Mouse (Mus musculus) hindbrain, postnatal 0 days (tissue): ENCODE measurements around the gene Sec14l2. TPM values are rescaled to one million over a fixed set of nuclear protein-coding genes. Genes with fewer than 3 reads are reported as not detected.

ENCODE experiments used
- ATAC-seq: fragments of 200-750 bp; cut with Nextera tagmentation; 2 replicates; pipeline ENCODE4 v1.8.0; 2017; ENCODE audit warnings: mild to moderate bottlenecking, moderate TSS enrichment, moderate library complexity
- DNase-seq: peaks from one replicate; pipeline ENCODE4 v3.0.0-alpha.2; 2015; ENCODE audit warnings: low spot score
- H3K27ac ChIP-seq: fragments of 300-500 bp; sonication (generic); 2 replicates; pipeline ENCODE4 v1.5.1; 2014; ENCODE audit warnings: mild to moderate bottlenecking
- H3K27me3 ChIP-seq: fragments of 300-500 bp; sonication (generic); 2 replicates; pipeline ENCODE4 v1.6.1; 2014; ENCODE audit warnings: low read length, mixed read lengths; ENCODE audit not compliant: insufficient read depth
- H3K36me3 ChIP-seq: fragments of 300-500 bp; sonication (generic); 2 replicates; pipeline ENCODE4 v1.6.1; 2014; ENCODE audit warnings: low read length, mixed read lengths; ENCODE audit not compliant: insufficient read depth
- H3K4me1 ChIP-seq: fragments of 300-500 bp; sonication (generic); 2 replicates; pipeline ENCODE4 v1.6.1; 2014; ENCODE audit warnings: antibody characterized with exemption, low read length, mixed read lengths; ENCODE audit not compliant: insufficient read depth
- H3K4me2 ChIP-seq: fragments of 300-500 bp; sonication (generic); 2 replicates; pipeline ENCODE4 v1.6.1; 2014; ENCODE audit warnings: low read depth, mild to moderate bottlenecking, low read length, moderate library complexity, mixed read lengths
- H3K4me3 ChIP-seq: fragments of 300-500 bp; sonication (generic); 2 replicates; pipeline ENCODE4 v1.5.1; 2014; ENCODE audit warnings: low read length
- H3K9ac ChIP-seq: fragments of 300-500 bp; sonication (generic); replicated peaks from 2 replicates; pipeline ENCODE4 v1.6.1; 2014; ENCODE audit warnings: mild to moderate bottlenecking, low read length, moderate library complexity, mixed read lengths
- H3K9me3 ChIP-seq: fragments of 300-500 bp; sonication (generic); 2 replicates; pipeline ENCODE4 v1.6.1; 2016; ENCODE audit warnings: low read length, mixed read lengths
- CTCF ChIP-seq: IDR thresholded peaks from 2 replicates; pipeline ENCODE4 v1.5.1; 2016; ENCODE audit warnings: antibody characterized with exemption, control low read depth, low read depth
- WGBS: fragments of 180-500 bp; shearing (Covaris S2); extraction: QIAGEN DNeasy Blood & Tissue Kit; methylation state at CpG from one replicate; pipeline ENCODE4 v1.1.7; 2014; 5-methylcytosine and 5-hydroxymethylcytosine counted together
- polyA plus RNA-seq: library from polyadenylated mRNA; unstranded; fragments of >200 nt; fragmentation: Nextera tagmentation; extraction: Ambion mirVana; gene quantifications from 2 replicates; pipeline ENCODE4 v1.2.1, GENCODE M21; 2015
- total RNA-seq: library from RNA; depleted of rRNA; stranded (reverse); fragments of >200 nt; gene quantifications from 2 replicates; pipeline ENCODE4 v1.2.3, GENCODE M21; 2014

Sec14l2 gene
- total and polyA plus RNA-seq, 2 experiments from 2014 or later, result 8.1 to 13.4 TPM

- peak overlapping the region; percentile 72 for H3K4me2 ChIP-seq
- no peaks in the 10 kb centered on the region for H3K27me3 ChIP-seq
- WGBS, result 3% methylated on average over 45 of the region's 45 CpGs
- H3K9me3 ChIP-seq, result no peaks in the 10 kb centered on the region
- peak overlapping the region; percentile 92 for H3K27ac ChIP-seq
- H3K4me3 ChIP-seq, result peak overlapping the region; percentile 41
- peaks cover 14% of the 10 kb centered on the region; the same call in 1 of the 2 replicates for H3K4me1 ChIP-seq
- no peak for TF ChIP-seq CTCF
- H3K9ac ChIP-seq, result peak overlapping the region; percentile 70
- peak; percentile 100 for DNase-seq
- ATAC-seq, result peak; percentile 96
- H3K36me3 ChIP-seq, result peaks cover 4% of the 10 kb centered on the region; the same call in 1 of the 2 replicates
These were observed 26.9 kb downstream of the Sec14l2 start for GRCm38 (mm10) chr11:4096054-4096984.

GRCm38 (mm10) chr11:4095171-4096053, 27.8 kb downstream of the Sec14l2 start, which contains the start of gene Mtfp1:
Gene Mtfp1, minus strand, starts transcription at chr11:4095445.
- Histone ChIP-seq H3K9ac (peak within 1 kb of the TSS; percentile 37), H3K4me1 (peaks cover 14% of the 10 kb centered on the region; the same call in 1 of the 2 replicates), H3K4me2 (peak within 1 kb of the TSS; percentile 72), H3K27me3 (no peaks in the 10 kb centered on the region), H3K9me3 (no peaks in the 10 kb centered on the region), H3K27ac (peak within 1 kb of the TSS; percentile 62), H3K4me3 (peak within 1 kb of the TSS; percentile 44), H3K36me3 (peaks cover 9% of the 10 kb centered on the region; the same call in 1 of the 2 replicates)
- ATAC-seq (no peak), DNase-seq (peak; percentile 80)
- 7% methylated on average over 34 of the region's 34 CpGs for WGBS
- TF ChIP-seq CTCF, result no peak; the same call in 1 of the 2 replicates

GRCm38 (mm10) chr11:4094378-4095170, 28.6 kb downstream of the Sec14l2 start:
- TF ChIP-seq CTCF, result peak; percentile 86
- ATAC-seq (no peak), DNase-seq (peak; percentile 71)
- H3K4me3 ChIP-seq, result peak overlapping the region; percentile 44
- H3K27me3 ChIP-seq, result no peaks in the 10 kb centered on the region
- peak overlapping the region; percentile 72 for H3K4me2 ChIP-seq
- H3K4me1 ChIP-seq, result peaks cover 14% of the 10 kb centered on the region; the same call in 1 of the 2 replicates
- 6% methylated on average over 23 of the region's 24 CpGs for WGBS
- H3K27ac ChIP-seq, result peak overlapping the region; percentile 62
- H3K9ac ChIP-seq, result peak overlapping the region; percentile 37; the same call in 1 of the 2 replicates
- H3K36me3 ChIP-seq, result peaks cover 9% of the 10 kb centered on the region; the same call in 1 of the 2 replicates
- no peaks in the 10 kb centered on the region for H3K9me3 ChIP-seq

GRCm38 (mm10) chr11:4093459-4094377, 29.5 kb downstream of the Sec14l2 start:
- H3K4me1 ChIP-seq, result peaks cover 14% of the 10 kb centered on the region; the same call in 1 of the 2 replicates
- peaks cover 9% of the 10 kb centered on the region; the same call in 1 of the 2 replicates for H3K36me3 ChIP-seq
- TF ChIP-seq CTCF, result no peak
- DNase-seq (peak; percentile 39), ATAC-seq (peak; percentile 13; the same call in 1 of the 2 replicates)
- H3K9me3 ChIP-seq, result no peaks in the 10 kb centered on the region
- peak overlapping the region; percentile 37; the same call in 1 of the 2 replicates for H3K9ac ChIP-seq
- H3K4me2 ChIP-seq, result peak overlapping the region; percentile 72
- H3K4me3 ChIP-seq, result peak overlapping the region; percentile 44
- H3K27ac ChIP-seq, result no peak overlapping the region
- no peaks in the 10 kb centered on the region for H3K27me3 ChIP-seq
- WGBS, result 83% methylated on average over 18 of the region's 18 CpGs

GRCm38 (mm10) chr11:4087267-4087666, 35.9 kb downstream of the Sec14l2 start:
- peak; percentile 48 for DNase-seq
- Histone ChIP-seq H3K36me3 (peaks cover 9% of the 10 kb centered on the region; the same call in 1 of the 2 replicates), H3K4me3 (no peak overlapping the region), H3K4me1 (no peaks in the 10 kb centered on the region), H3K9ac (no peak overlapping the region), H3K27ac (no peak overlapping the region), H3K4me2 (no peak overlapping the region), H3K27me3 (no peaks in the 10 kb centered on the region), H3K9me3 (no peaks in the 10 kb centered on the region)
- TF ChIP-seq CTCF, result no peak
- WGBS, result 25% methylated on average over 2 of the region's 2 CpGs
- peak; percentile 55; the same call in 1 of the 2 replicates for ATAC-seq
